Mouse (Mus musculus): ENCODE measurements at regions not wholly inside any gene's neighbourhood (a gene's known extent, or its start where the extent isn't known, plus 50 kb on each side); places are given as distances from the start of the nearest gene placed in this dataset.

DNA sequence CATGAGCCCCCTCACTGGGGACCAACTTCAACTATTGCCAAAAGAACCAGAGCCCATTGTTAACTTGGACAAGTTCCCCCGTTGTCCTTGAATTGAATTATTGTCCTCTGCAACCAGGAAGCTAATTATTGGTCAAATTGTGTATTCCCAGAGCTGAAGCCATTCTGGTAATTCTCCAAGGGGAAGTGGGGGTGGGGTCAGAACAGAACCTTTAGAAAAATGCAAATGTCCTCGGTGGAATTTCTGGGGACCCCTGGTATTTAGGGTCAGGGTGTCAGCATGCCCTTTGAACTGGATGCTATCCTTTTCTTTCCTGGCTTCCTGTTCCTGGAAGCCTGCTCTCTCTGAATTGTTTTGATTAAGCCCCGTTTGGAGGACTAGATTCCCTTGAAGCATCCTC is 312.7 kb upstream of the Dynlrb2 start:
- TF ChIP-seq CTCF (IDR thresholded peaks at IDR 0.05; ENCODE audit: low read depth) (no peak), EP300 (IDR thresholded peaks at IDR 0.05; ENCODE audit: low read depth) (no peak)

Data from liver, embryonic 14.5 days (tissue).